Mouse (Mus musculus) lung, adult 2 months (tissue): ENCODE results near the gene Tgfb3.

Experiments used
- CTCF ChIP-seq: fragments of 200-500 bp; IDR thresholded peaks from 2 replicates; pipeline ENCODE4 v1.5.1; 2011; ENCODE audit warnings: mild to moderate bottlenecking, low read length, control low read depth; ENCODE audit not compliant: insufficient read depth
- POLR2A ChIP-seq: fragments of 200-500 bp; IDR thresholded peaks from 2 replicates; pipeline ENCODE4 v1.6.1; 2011; ENCODE audit warnings: low read depth, mild to moderate bottlenecking, control low read depth, low read length, borderline replicate concordance; ENCODE audit errors: extremely low read depth

DNA sequence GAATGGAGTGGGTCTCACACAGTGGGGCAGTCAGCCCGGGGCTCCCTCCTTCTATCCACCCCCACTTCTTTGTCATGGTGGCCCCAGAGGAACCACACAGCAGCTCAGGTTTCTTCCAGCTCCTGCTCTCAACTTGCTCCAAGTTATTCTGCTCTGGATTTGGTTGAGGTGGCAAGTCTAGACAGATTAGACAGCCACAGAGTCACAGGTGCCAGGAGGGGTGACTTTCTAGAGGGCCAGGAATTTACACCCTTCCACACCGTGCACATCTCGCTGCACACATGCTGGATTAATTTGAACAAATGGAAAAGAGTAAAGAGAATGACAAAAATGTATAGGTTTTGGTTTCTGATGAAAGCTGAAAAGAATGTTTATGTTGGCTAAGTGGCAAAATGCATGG is 21.9 kb upstream of the Tgfb3 start:
- TF ChIP-seq CTCF (no peak), POLR2A (no peak)
